Comparison of ENCODE assay signal across 17 mouse cellular contexts in the genomic region with DNA sequence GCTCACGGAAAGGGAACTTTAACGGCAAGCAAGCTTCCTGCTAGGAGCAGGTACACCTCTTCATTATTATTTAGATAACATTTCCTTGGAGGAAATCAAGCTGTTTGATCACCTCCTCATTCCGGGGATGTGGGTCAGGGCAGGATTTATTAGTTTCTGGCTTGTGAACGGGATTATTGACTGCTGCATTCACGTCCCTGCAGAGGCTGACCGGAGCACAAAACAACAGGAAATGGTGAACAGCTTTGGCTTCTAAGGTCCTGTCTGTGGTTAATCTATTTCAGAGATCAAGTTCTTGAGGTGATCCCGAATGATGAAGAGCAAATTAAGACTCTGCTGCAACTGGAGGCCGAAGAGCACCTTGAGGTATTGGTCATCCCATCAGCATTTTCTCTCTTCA. TPM values are rescaled to one million over a fixed set of nuclear protein-coding genes. Genes with fewer than 3 reads are reported as not detected.
A peak's percentile ranks its signal among the peaks of the same experiment; 100 is the strongest.
DNase-seq lines count a peak whose midpoint lies in the region; ATAC-seq and TF ChIP-seq lines count a peak whose summit lies in the region.
"Had no signal": no experiment of that assay in that cellular context is flagged by ENCODE, and none has a peak within 500 bp of the region (broad histone marks: within the 10 kb centered on the region; RNA-seq: fewer than 3 reads in every experiment).

No protein-coding gene starts in this region.

- intact Hi-C loops in heart, postnatal 14 days (cut with DNase I): no loop called here
- intact Hi-C loops in left cerebral cortex, adult 2 months (cut with DNase I): no loop called here

- H3K27ac ChIP-seq in heart, embryonic 13.5 days (replicated peaks): peak overlapping the region; percentile 33
- H3K27ac ChIP-seq in midbrain, embryonic 10.5 days (replicated peaks): peak overlapping the region; percentile 75
- no peak overlapping the region for H3K27ac ChIP-seq in midbrain, embryonic 14.5 days (replicated peaks; ENCODE audit: low read depth, low read length)
- H3K27ac ChIP-seq in stomach, embryonic 15.5 days: 0 out of 2 replicates have a peak overlapping the region, but pooled peaks have one; percentile 18
- no peak overlapping the region for H3K27ac ChIP-seq in left cerebral cortex, adult 2 months
- H3K27ac ChIP-seq: layer of hippocampus, adult 2 months; liver, embryonic 14.5 days had no signal

- TF ChIP-seq CTCF in left cerebral cortex, adult 2 months (IDR thresholded peaks at IDR 0.05): no peak

- 50% methylated on average over 8 of the region's 8 CpGs for WGBS in heart, embryonic 13.5 days
- WGBS in midbrain, embryonic 10.5 days: 36% methylated on average over 8 of the region's 8 CpGs
- WGBS in midbrain, embryonic 14.5 days: 39% methylated on average over 8 of the region's 8 CpGs
- 30% methylated on average over 8 of the region's 8 CpGs for WGBS in stomach, embryonic 15.5 days

- no peak overlapping the region for H3K4me3 ChIP-seq in heart, embryonic 13.5 days
- H3K4me3 ChIP-seq in midbrain, embryonic 10.5 days: no peak overlapping the region
- no peak overlapping the region for H3K4me3 ChIP-seq in midbrain, embryonic 14.5 days (replicated peaks; ENCODE audit: low read depth, low read length)
- peak overlapping the region; percentile 11 for H3K4me3 ChIP-seq in stomach, embryonic 15.5 days (replicated peaks)
- H3K4me3 ChIP-seq in left cerebral cortex, adult 2 months: no peak overlapping the region
- H3K4me3 ChIP-seq: layer of hippocampus, adult 2 months had no signal

- ATAC-seq in heart, embryonic 13.5 days (ENCODE audit: extremely low read depth, insufficient number of reproducible peaks, low FRiP score, low TSS enrichment): no peak
- ATAC-seq in midbrain, embryonic 14.5 days (ENCODE audit: low FRiP score, low TSS enrichment): no peak
- ATAC-seq in stomach, embryonic 15.5 days (ENCODE audit: insufficient read depth, low FRiP score, low read depth): no peak

- DNase-seq in heart, postnatal 14 days: no peak
- DNase-seq in midbrain, embryonic 10.5 days (ENCODE audit: low spot score): no peak
- DNase-seq in midbrain, embryonic 14.5 days: no peak
- DNase-seq in forelimb bud, embryonic 11.5 days (ENCODE audit: low read depth, low spot score): peak; percentile 82
- DNase-seq in left cerebral cortex, adult 2 months (ENCODE audit: extremely low spot score in 1 of 2, low spot score in 2 of 2): no peak
- DNase-seq in adrenal gland, postnatal 36 days: no peak
- DNase-seq: heart, postnatal 36 days; right cerebral cortex, postnatal 25 days had no signal

- no peak overlapping the region for H3K4me2 ChIP-seq in heart, embryonic 13.5 days
- no peak overlapping the region for H3K4me2 ChIP-seq in midbrain, embryonic 14.5 days (ENCODE audit: low read length)
- peak overlapping the region; percentile 22; the same call in 1 of the 2 replicates for H3K4me2 ChIP-seq in stomach, embryonic 15.5 days

- H3K4me1 ChIP-seq in heart, embryonic 13.5 days: peaks cover 75% of the 10 kb centered on the region
- peaks cover 65% of the 10 kb centered on the region for H3K4me1 ChIP-seq in midbrain, embryonic 10.5 days
- H3K4me1 ChIP-seq in midbrain, embryonic 14.5 days (ENCODE audit: control insufficient read depth, insufficient read depth, low read length): peaks cover 34% of the 10 kb centered on the region
- H3K4me1 ChIP-seq in stomach, embryonic 15.5 days: peaks cover 12% of the 10 kb centered on the region

- H3K36me3 ChIP-seq in heart, embryonic 13.5 days: no peaks in the 10 kb centered on the region
- H3K36me3 ChIP-seq in midbrain, embryonic 10.5 days: no peaks in the 10 kb centered on the region
- H3K36me3 ChIP-seq in midbrain, embryonic 14.5 days (ENCODE audit: control insufficient read depth, insufficient read depth, low read length): no peaks in the 10 kb centered on the region
- H3K36me3 ChIP-seq in stomach, embryonic 15.5 days: no peaks in the 10 kb centered on the region
- H3K36me3 ChIP-seq: G1E had no signal

- H3K27me3 ChIP-seq in heart, embryonic 13.5 days (replicated peaks): no peaks in the 10 kb centered on the region
- no peaks in the 10 kb centered on the region for H3K27me3 ChIP-seq in midbrain, embryonic 10.5 days (ENCODE audit: low read depth, poor library complexity, severe bottlenecking)
- no peaks in the 10 kb centered on the region for H3K27me3 ChIP-seq in midbrain, embryonic 14.5 days (ENCODE audit: control insufficient read depth, insufficient read depth, low read length)
- H3K27me3 ChIP-seq in stomach, embryonic 15.5 days (replicated peaks): no peaks in the 10 kb centered on the region

- no peaks in the 10 kb centered on the region for H3K9me3 ChIP-seq in heart, embryonic 13.5 days
- no peaks in the 10 kb centered on the region for H3K9me3 ChIP-seq in midbrain, embryonic 10.5 days (replicated peaks)
- H3K9me3 ChIP-seq in midbrain, embryonic 14.5 days (ENCODE audit: control insufficient read depth, low read length): no peaks in the 10 kb centered on the region
- no peaks in the 10 kb centered on the region for H3K9me3 ChIP-seq in stomach, embryonic 15.5 days
- H3K9me3 ChIP-seq: G1E had no signal

- no peak overlapping the region for H3K9ac ChIP-seq in heart, embryonic 13.5 days
- H3K9ac ChIP-seq in midbrain, embryonic 14.5 days (replicated peaks; ENCODE audit: low read length): no peak overlapping the region
- H3K9ac ChIP-seq in stomach, embryonic 15.5 days: no peak overlapping the region
- H3K9ac ChIP-seq: liver, embryonic 14.5 days had no signal

RNA-seq across cellular contexts. Expression of gene Cpa2, which starts 2.5 kb away (rescaled TPM):
- 4.6 and 6.9 TPM in 2 replicates for polyA plus RNA-seq in heart, embryonic 13.5 days (2015; fragmentation: Nextera tagmentation; extraction: Ambion mirVana)
- total RNA-seq in heart, postnatal 14 days (2021): not detected
- polyA plus RNA-seq in midbrain, embryonic 10.5 days (2016; fragmentation: Nextera tagmentation; extraction: Ambion mirVana): 22.0 and 22.8 TPM in 2 replicates
- polyA plus RNA-seq in midbrain, embryonic 14.5 days (2014; fragmentation: Nextera tagmentation; extraction: Ambion mirVana): 8.5 and 8.7 TPM in 2 replicates
- polyA plus RNA-seq in stomach, embryonic 15.5 days (2015; fragmentation: Nextera tagmentation; extraction: Ambion mirVana): 765 and 1,219 TPM in 2 replicates
- total RNA-seq in left cerebral cortex, adult 2 months (2021): 1 to 10 TPM in 1 of 2 experiments, under 1 TPM in 1; 0.61 to 1.2 TPM
- under 1 TPM; 0.56 to 0.66 TPM for total RNA-seq in adrenal gland, postnatal 36 days (2021)
- total RNA-seq: common myeloid progenitor, adult 5-6 weeks; G1E; heart, postnatal 36 days; megakaryocyte progenitor cell, adult 5-6 weeks had no signal
- polyA plus RNA-seq: G1E had no signal

RNA-seq across cellular contexts. Expression of gene Cpa4, which starts 24.3 kb away (rescaled TPM):
- 2.5 and 3.3 TPM in 2 replicates for polyA plus RNA-seq in heart, embryonic 13.5 days (2015; fragmentation: Nextera tagmentation; extraction: Ambion mirVana)
- not detected for total RNA-seq in heart, postnatal 14 days (2021)
- polyA plus RNA-seq in midbrain, embryonic 10.5 days (2016; fragmentation: Nextera tagmentation; extraction: Ambion mirVana): 1.3 and 2.3 TPM in 2 replicates
- polyA plus RNA-seq in midbrain, embryonic 14.5 days (2014; fragmentation: Nextera tagmentation; extraction: Ambion mirVana): 0.98 and 1.2 TPM in 2 replicates
- polyA plus RNA-seq in stomach, embryonic 15.5 days (2015; fragmentation: Nextera tagmentation; extraction: Ambion mirVana): 0.83 TPM in 2 replicates
- under 1 TPM in 1 of 2 experiments, not detected in 1; 0.16 TPM for total RNA-seq in left cerebral cortex, adult 2 months (2021)
- 1 to 10 TPM; 1.1 to 1.2 TPM for total RNA-seq in adrenal gland, postnatal 36 days (2021)
- total RNA-seq: common myeloid progenitor, adult 5-6 weeks; granulocyte monocyte progenitor cell, adult 5-6 weeks; heart, postnatal 36 days; layer of hippocampus, adult 2 months; megakaryocyte progenitor cell, adult 5-6 weeks had no signal
- polyA plus RNA-seq: G1E had no signal

RNA-seq across cellular contexts. Expression of gene Ssmem1, which starts 34.2 kb away (rescaled TPM):
- polyA plus RNA-seq in heart, embryonic 13.5 days (2015; fragmentation: Nextera tagmentation; extraction: Ambion mirVana): not detected in 2 replicates
- total RNA-seq in heart, postnatal 14 days (2021): under 1 TPM in 1 of 2 experiments, not detected in 1; 0.24 TPM
- 0.22 and 0.36 TPM in 2 replicates for polyA plus RNA-seq in midbrain, embryonic 10.5 days (2016; fragmentation: Nextera tagmentation; extraction: Ambion mirVana)
- 0.38 TPM in 1 of 2 replicates, not detected in the other for polyA plus RNA-seq in midbrain, embryonic 14.5 days (2014; fragmentation: Nextera tagmentation; extraction: Ambion mirVana)
- polyA plus RNA-seq in stomach, embryonic 15.5 days (2015; fragmentation: Nextera tagmentation; extraction: Ambion mirVana): 0.09 TPM in 1 of 2 replicates, not detected in the other
- total RNA-seq in left cerebral cortex, adult 2 months (2021): 1 to 10 TPM in 1 of 2 experiments, under 1 TPM in 1; 0.70 to 1.1 TPM
- total RNA-seq in adrenal gland, postnatal 36 days (2021): under 1 TPM in 1 of 2 experiments, not detected in 1; 0.23 TPM
- total RNA-seq: common myeloid progenitor, adult 5-6 weeks; megakaryocyte progenitor cell, adult 5-6 weeks had no signal
- polyA plus RNA-seq: G1E; intestine, embryonic 14.5 days had no signal

RNA-seq across cellular contexts. Expression of gene Tmem209, which starts 34.3 kb away (rescaled TPM):
- polyA plus RNA-seq in heart, embryonic 13.5 days (2015; fragmentation: Nextera tagmentation; extraction: Ambion mirVana): 24.2 and 25.6 TPM in 2 replicates
- total RNA-seq in heart, postnatal 14 days (2021): 1 to 10 TPM; 6.9 to 7.6 TPM
- polyA plus RNA-seq in midbrain, embryonic 10.5 days (2016; fragmentation: Nextera tagmentation; extraction: Ambion mirVana): 47.8 and 52.7 TPM in 2 replicates
- polyA plus RNA-seq in midbrain, embryonic 14.5 days (2014; fragmentation: Nextera tagmentation; extraction: Ambion mirVana): 24.8 and 38.2 TPM in 2 replicates
- polyA plus RNA-seq in stomach, embryonic 15.5 days (2015; fragmentation: Nextera tagmentation; extraction: Ambion mirVana): 28.5 and 33.7 TPM in 2 replicates
- 10 to 100 TPM; 18.3 to 21.7 TPM for total RNA-seq in left cerebral cortex, adult 2 months (2021)
- 10 to 100 TPM; 23.3 to 27.3 TPM for total RNA-seq in adrenal gland, postnatal 36 days (2021)

Comparison
In these comparisons a context has a peak if more than half of its experiments do, and no peak if none do; other contexts are left out.
1. H3K27ac ChIP-seq: peak in heart, embryonic 13.5 days (single experiment), midbrain, embryonic 10.5 days (single experiment) and stomach, embryonic 15.5 days (single experiment); none in midbrain, embryonic 14.5 days (single experiment) and left cerebral cortex, adult 2 months (single experiment).
2. RNA of gene Cpa2, which starts 2.5 kb away (polyA plus RNA-seq): 765 to 1,219 TPM in stomach, embryonic 15.5 days; 22.0 to 22.8 TPM in midbrain, embryonic 10.5 days, 8.5 to 8.7 TPM in midbrain, embryonic 14.5 days and 4.6 to 6.9 TPM in heart, embryonic 13.5 days; every median in the first group is over 10 times any median in the second.